Mouse (Mus musculus): ENCODE measurements around the gene Ubc. TPM values are rescaled to one million over a fixed set of nuclear protein-coding genes. Genes with fewer than 3 reads are reported as not detected.

Gene Ubc
- polyA plus RNA-seq, 1 experiment from 2014 or later: 531 TPM

GRCm38 (mm10) chr5:125339108-125339751, 50.8 kb downstream of the Ubc start:
- peak; percentile 56 for DNase-seq
- Histone ChIP-seq H3K9me3 (ENCODE audit: low read length) (no peaks in the 10 kb centered on the region), H3K27me3 (ENCODE audit: insufficient read depth, low read length) (no peaks in the 10 kb centered on the region), H3K36me3 (replicated peaks; ENCODE audit: insufficient read depth, low read length) (0 out of 2 replicates have a peak, but pooled peaks cover 3% of the 10 kb centered on the region), H3K9ac (replicated peaks) (peak overlapping the region; percentile 82), H3K4me1 (ENCODE audit: insufficient read depth) (peaks cover 47% of the 10 kb centered on the region), H3K27ac (ENCODE audit: low read depth) (peak overlapping the region; percentile 89), H3K4me3 (ENCODE audit: low read depth, low read length) (peak overlapping the region; percentile 75), H3K4me2 (ENCODE audit: low read depth, low read length) (peak overlapping the region; percentile 83)
- TF ChIP-seq EP300 (IDR thresholded peaks at IDR 0.05; ENCODE audit: low read depth) (no peak), CTCF (IDR thresholded peaks at IDR 0.05; ENCODE audit: low read depth) (no peak)
- peak; percentile 16; the same call in 1 of the 2 replicates for ATAC-seq
- 4% methylated on average over 18 of the region's 18 CpGs for WGBS (ENCODE audit: insufficient replicate concordance)

- peaks cover 59% of the 10 kb centered on the region for H3K4me1 ChIP-seq (ENCODE audit: insufficient read depth)
- H3K36me3 ChIP-seq (replicated peaks; ENCODE audit: insufficient read depth, low read length): 0 out of 2 replicates have a peak, but pooled peaks cover 6% of the 10 kb centered on the region
- ATAC-seq: no peak
- H3K4me3 ChIP-seq (ENCODE audit: low read depth, low read length): no peak overlapping the region
- no peak for DNase-seq
- H3K4me2 ChIP-seq (ENCODE audit: low read depth, low read length): peak overlapping the region; percentile 83
- TF ChIP-seq CTCF (IDR thresholded peaks at IDR 0.05; ENCODE audit: low read depth) (no peak), EP300 (IDR thresholded peaks at IDR 0.05; ENCODE audit: low read depth) (no peak)
- no peak overlapping the region for H3K9ac ChIP-seq (replicated peaks)
- H3K9me3 ChIP-seq (ENCODE audit: low read length): no peaks in the 10 kb centered on the region
- H3K27ac ChIP-seq (ENCODE audit: low read depth): peak overlapping the region; percentile 68
- WGBS (ENCODE audit: insufficient replicate concordance): 62% methylated on average over 7 of the region's 7 CpGs
- no peaks in the 10 kb centered on the region for H3K27me3 ChIP-seq (ENCODE audit: insufficient read depth, low read length)
These were observed 52.5 kb downstream of the Ubc start for GRCm38 (mm10) chr5:125337526-125337925.

GRCm38 (mm10) chr5:125337012-125337411, 53.0 kb downstream of the Ubc start:
- ATAC-seq: no peak
- Histone ChIP-seq H3K4me3 (ENCODE audit: low read depth, low read length) (no peak overlapping the region), H3K4me1 (ENCODE audit: insufficient read depth) (peaks cover 59% of the 10 kb centered on the region), H3K9ac (replicated peaks) (no peak overlapping the region), H3K36me3 (replicated peaks; ENCODE audit: insufficient read depth, low read length) (0 out of 2 replicates have a peak, but pooled peaks cover 6% of the 10 kb centered on the region), H3K4me2 (ENCODE audit: low read depth, low read length) (peak overlapping the region; percentile 43), H3K27ac (ENCODE audit: low read depth) (peak overlapping the region; percentile 68), H3K9me3 (ENCODE audit: low read length) (no peaks in the 10 kb centered on the region), H3K27me3 (ENCODE audit: insufficient read depth, low read length) (no peaks in the 10 kb centered on the region)
- peak; percentile 59 for DNase-seq
- 24% methylated on average over 9 of the region's 9 CpGs for WGBS (ENCODE audit: insufficient replicate concordance)
- TF ChIP-seq EP300 (IDR thresholded peaks at IDR 0.05; ENCODE audit: low read depth) (no peak), CTCF (IDR thresholded peaks at IDR 0.05; ENCODE audit: low read depth) (no peak)

Other genes with a start within 250 kb of the Ubc start
- 3.1 and 3.4 TPM in 2 replicates for gene Ncor2, start 211.0 kb downstream of the Ubc start, polyA plus RNA-seq (2015; fragmentation: Nextera tagmentation; extraction: Ambion mirVana)
- gene Scarb1, start 49.1 kb downstream of the Ubc start, polyA plus RNA-seq (2015; fragmentation: Nextera tagmentation; extraction: Ambion mirVana): 105 and 109 TPM in 2 replicates
- 0.17 and 0.18 TPM in 2 replicates for gene Gm10382, start 880 bp downstream of the Ubc start, polyA plus RNA-seq (2015; fragmentation: Nextera tagmentation; extraction: Ambion mirVana)
- gene Dhx37, start 43.9 kb upstream of the Ubc start, polyA plus RNA-seq (2015; fragmentation: Nextera tagmentation; extraction: Ambion mirVana): 3.3 and 3.4 TPM in 2 replicates
- 20.2 and 20.9 TPM in 2 replicates for gene Bri3bp, start 51.4 kb upstream of the Ubc start, polyA plus RNA-seq (2015; fragmentation: Nextera tagmentation; extraction: Ambion mirVana)
- 3.8 and 4.6 TPM in 2 replicates for gene Aacs, start 85.6 kb upstream of the Ubc start, polyA plus RNA-seq (2015; fragmentation: Nextera tagmentation; extraction: Ambion mirVana)
- not detected in 2 replicates for gene Tmem132b, start 141.6 kb upstream of the Ubc start, polyA plus RNA-seq (2015; fragmentation: Nextera tagmentation; extraction: Ambion mirVana)